Mouse (Mus musculus) right cerebral cortex, adult 2 months (tissue): ENCODE data around the gene Gm10273.
"Not testable (repeated sequence)": the region's sequence is repeated elsewhere in the genome, so short reads cannot be mapped to it uniquely, and the experiment has no call there.

ENCODE experiments used
- DNase-seq, 2 experiments: peaks; one replicate each; pipeline ENCODE4 v3.0.0; 2021 to 2022; ENCODE audit warnings: low spot score in 2 of 2

Gm10273 gene

DNA sequence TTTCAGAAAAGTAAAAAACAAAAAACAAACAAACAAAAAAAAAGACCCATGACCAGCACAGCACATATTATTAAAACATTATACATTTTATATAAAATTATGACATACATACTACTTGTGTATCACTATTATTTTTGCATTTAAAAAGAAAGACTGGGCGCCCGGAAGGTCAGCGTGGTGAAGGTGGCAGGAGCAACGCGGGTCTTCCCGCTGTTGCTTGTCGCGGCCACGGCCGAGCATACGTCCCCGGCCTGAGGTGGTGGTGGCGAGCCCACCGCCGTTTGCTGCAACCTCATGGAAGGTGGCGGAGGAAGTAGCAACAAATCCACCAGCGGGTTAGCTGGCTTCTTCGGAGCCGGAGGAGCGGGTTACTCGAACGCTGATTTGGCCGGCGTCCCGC lies at the start of gene Gm10273:
Gene Gm10273, plus strand, starts transcription at position 172 of the 400 bp plus-strand sequence.
- DNase-seq, result not testable (repeated sequence)

DNA sequence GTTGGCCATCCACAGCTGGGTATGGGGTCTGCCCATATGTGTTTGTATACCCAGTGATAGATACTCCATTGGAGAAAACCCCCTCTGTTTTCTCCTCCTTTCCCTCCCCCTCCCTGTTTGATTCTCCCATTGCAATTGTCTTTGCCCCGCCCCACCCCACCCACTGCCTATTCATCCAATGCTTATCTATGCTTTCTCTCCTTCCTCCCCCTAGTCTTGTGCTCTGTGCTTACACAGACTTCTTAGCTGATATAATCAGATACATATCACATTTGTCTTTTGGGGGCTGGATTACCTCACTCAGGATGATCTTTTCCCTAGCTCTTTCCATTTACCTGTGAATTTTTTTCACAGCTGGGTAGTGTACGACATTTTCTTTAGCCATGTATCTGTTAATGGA lies 48.9 kb upstream of the Gm10273 start:
- no peak for DNase-seq

GRCm38 (mm10) chr10:59348200-59348599 lies 47.2 kb upstream of the Gm10273 start:
- no peak for DNase-seq

- no peak for DNase-seq
Observed at GRCm38 (mm10) chr10:59349536-59349935, 45.9 kb upstream of the Gm10273 start.

DNA sequence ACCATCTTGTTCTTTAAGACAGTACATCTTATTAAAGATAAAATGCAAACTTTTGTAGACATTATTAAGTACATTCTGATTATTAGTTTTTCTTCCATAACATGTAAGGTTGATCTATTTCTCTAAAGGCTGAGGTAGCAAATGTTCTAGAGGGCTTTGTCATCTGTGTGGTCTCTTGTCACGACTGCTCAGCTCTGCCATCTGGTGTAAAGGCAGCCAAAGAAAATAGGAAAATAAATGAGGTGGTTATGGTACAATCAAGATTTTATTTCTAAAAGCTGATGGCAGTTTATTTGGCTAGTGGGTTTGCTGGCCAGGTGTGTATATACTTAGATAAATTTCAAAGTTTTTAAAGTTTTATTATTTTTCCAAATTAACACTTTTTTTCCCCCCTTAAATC lies 42.4 kb upstream of the Gm10273 start:
- DNase-seq, result no peak

- no peak for DNase-seq
Observed at GRCm38 (mm10) chr10:59354120-59354519, 41.3 kb upstream of the Gm10273 start.

DNA sequence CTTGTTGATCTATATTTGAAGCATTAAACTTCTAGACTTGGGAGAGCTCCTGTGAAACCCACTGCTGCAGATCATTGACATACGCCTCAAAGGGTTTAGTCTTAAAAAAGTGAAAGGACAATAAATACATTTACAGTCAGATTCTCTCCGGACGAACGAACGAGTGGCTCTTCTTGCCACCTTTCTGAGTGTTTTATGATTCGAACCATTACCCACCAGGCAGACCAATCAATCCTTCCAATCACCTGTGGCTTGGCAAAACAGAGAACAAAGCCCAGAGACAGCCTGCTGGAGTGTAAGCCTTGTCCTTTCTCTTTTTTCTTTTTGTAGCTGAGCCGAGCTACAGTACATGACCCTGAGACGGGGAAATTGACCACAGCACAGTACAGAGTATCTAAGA lies 40.4 kb upstream of the Gm10273 start:
- no peak for DNase-seq

DNA sequence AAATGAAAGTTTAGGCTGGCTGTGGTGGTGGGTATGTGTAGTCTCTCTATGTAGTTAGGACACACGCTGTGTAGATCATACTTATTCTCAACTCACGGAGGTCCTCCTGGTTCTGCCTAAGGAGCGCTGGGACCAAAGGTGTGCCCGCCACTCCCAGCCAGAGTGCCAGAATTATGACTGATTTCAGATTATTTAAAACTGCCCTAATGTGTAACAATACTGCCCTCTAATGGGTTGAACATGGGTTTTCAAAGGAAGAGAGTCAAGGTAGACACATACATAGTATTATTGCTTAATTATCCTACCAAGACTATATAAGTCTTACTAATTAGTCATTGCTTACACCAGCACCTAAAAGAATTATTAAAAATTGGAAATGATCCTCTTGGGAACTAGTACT lies 36.7 kb upstream of the Gm10273 start:
- DNase-seq, result no peak

GRCm38 (mm10) chr10:59363208-59363607 lies 32.2 kb upstream of the Gm10273 start:
- no peak for DNase-seq

DNA sequence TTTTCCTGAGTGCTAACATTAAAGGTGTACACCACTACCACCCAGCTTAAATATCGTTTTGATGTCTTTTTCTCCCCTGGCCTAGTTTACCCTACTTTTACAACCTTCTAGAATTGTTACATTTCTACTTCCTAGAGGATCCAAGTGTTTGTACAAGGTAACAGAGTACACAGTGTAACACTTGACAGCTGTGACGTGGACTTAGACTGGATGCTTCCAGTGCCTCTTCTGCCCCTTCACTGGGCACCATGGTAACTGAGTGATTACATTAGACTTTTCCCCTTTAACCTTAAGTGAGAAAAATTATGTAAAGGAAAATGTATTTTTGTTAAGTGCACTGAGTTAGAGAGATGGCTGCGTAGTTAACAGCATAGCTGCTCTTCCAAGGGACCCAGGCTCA lies 30.9 kb upstream of the Gm10273 start:
- no peak for DNase-seq

GRCm38 (mm10) chr10:59365804-59366589 lies 29.4 kb upstream of the Gm10273 start:
- DNase-seq, result no peak

- DNase-seq, result no peak
Observed at GRCm38 (mm10) chr10:59366746-59367145, 28.7 kb upstream of the Gm10273 start.

DNA sequence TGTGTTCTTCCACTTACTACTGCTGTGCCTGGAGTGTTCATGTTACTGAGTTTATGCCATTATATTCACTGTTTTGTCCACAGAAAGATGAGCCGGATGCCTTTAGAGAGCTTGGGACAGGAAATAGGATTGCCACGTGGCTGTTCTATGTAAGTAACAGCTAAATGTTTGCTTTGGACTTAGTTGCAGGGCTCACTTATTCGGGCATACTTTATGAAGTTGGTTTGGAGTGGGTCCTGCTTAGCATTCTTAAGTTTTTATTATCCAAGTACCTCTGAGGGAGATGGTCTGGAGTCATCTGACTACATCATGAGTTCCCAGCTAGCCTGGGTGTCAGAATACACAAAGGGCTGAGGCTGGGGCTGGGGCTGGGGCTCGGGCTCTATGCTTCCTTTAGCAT lies 28.2 kb upstream of the Gm10273 start:
- DNase-seq, result no peak

DNA sequence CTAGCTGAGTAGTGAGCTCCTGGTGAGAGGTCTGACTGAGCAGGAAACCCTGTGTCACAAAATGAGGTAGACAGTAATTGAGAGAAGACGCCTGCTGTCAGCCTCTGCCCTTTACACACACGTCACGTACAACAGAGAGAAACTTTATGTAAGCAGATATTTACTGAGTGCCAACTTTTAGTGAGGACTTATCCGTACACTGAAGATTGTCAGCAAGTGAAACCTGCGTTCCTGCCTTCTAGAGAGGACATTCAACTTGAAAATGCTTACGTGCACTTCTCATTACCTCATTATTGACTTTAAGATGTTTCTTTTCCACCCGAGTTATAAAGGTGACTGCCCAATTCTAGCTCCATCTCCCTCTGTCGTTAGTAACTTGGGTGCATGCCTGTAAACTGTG lies 26.7 kb upstream of the Gm10273 start:
- DNase-seq, result no peak

DNA sequence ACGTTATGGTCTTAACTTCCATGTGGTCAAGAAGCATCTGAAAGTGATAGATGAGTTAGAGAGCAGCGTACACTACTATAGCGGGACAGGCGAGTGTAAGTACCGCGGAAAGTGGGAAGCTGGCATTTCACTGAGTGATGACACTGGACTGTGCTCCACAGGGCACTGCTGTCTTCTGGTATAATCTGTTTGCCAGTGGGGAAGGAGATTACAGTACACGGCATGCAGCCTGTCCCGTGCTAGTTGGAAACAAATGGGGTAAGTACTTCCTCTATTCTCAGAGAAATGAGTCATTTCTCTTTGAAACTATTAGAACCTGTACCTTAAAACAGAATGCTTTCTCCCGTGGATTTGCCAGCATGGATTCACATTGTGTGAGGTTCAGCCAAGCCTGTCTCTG lies 26.0 kb upstream of the Gm10273 start:
- no peak for DNase-seq

GRCm38 (mm10) chr10:59377906-59378305 lies 17.5 kb upstream of the Gm10273 start:
- no peak for DNase-seq

DNA sequence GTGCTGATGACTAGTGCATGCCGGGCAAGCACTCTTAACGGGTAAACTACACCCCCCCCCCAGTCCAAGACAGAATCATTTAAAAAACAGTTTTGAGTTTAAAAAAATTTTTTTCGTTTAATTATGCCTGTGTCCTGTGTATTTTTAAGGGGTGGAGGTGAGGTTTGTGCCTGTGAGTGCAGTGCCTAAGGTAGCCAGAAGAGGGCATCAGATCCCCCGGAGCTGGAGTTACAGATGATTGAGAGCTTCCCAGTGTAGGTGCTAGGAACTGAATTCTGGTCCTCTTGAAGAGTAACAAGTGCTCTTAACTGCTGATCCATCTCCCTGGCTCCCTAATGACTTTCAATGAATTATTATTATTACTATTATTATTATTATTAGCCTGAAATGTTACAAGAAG lies 16.7 kb upstream of the Gm10273 start:
- DNase-seq, result no peak

GRCm38 (mm10) chr10:59379927-59380326 lies 15.5 kb upstream of the Gm10273 start:
- DNase-seq, result no peak

DNA sequence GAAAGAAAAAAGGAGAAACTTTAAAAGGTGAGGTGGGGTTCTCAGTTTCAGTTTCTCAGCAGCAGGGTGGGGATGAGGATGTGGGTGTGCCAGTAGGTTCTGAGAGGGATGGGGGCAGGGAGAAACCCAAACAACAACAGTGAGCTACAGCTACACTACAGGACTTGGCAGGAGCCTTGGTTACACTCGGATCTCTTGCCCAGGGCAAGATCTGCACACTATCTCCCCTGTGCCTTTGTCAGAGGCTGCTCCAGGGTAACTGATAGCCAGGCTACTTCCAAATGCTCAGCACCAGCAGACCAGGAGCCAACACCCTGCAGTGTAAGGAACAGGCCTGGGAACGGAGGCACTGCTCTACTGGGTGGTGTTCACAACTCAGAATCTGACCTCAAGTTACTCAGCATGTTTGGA lies 15.0 kb upstream of the Gm10273 start:
- DNase-seq, result no peak

GRCm38 (mm10) chr10:59381563-59381962 lies 13.9 kb upstream of the Gm10273 start:
- not testable (repeated sequence) for DNase-seq

DNA sequence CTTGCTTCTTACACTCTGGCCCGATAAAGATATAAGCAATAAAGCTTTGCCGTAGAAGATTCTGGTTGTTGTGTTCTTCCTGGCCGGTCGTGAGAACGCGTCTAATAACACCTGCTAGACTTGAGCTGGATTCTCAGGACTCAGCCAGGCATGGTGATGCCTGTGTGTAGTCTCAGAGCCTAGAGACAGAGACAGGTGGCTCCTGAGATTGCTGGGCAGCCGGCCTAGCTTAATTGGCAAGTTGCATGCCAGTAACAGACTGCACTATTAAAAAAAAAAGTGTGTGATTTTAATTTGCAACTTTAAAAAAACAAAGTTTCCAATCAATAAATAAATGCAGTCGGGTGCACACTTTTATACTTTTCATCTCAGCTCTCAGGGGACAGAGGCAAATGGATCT lies 8.5 kb upstream of the Gm10273 start:
- DNase-seq, result peak in 1 of 2 experiments; percentile 20

GRCm38 (mm10) chr10:59389652-59390051 lies 5.8 kb upstream of the Gm10273 start:
- peak; percentile 9 to 26 for DNase-seq

DNA sequence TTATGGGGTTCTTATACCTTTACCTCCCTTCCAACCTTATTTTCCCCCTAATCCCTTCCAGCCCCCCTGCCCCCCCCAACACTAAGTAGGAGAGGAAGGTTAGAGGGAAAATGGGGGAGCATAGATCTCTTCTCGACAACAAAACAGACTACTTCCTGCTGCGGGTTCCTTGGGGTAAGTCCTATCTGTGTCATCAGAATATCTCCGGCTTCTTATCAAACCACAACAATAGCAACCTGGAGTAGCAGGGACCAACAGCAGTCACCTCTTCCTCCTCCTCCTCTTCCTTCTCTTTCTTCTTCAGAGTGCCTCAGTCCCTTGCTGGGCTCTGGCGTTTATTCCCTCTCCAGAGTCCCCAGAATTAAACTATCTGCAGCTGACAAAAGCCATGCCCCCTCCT lies 3.5 kb upstream of the Gm10273 start:
- DNase-seq, result no peak
